Mouse (Mus musculus): Measurements from ENCODE around the gene Tollip. TPM values are rescaled to one million over a fixed set of nuclear protein-coding genes. Genes with fewer than 3 reads are reported as not detected.

The Tollip gene
- polyA plus RNA-seq, 1 experiment from 2014 or later, result 69.0 TPM

GRCm38 (mm10) chr7:141951821-141952220 is 33.5 kb upstream of the Tollip start:
- peak overlapping the region; percentile 100 for H3K9ac ChIP-seq (replicated peaks)
- no peak for ATAC-seq
- WGBS, result 92% methylated on average over 4 of the region's 4 CpGs
- H3K36me3 ChIP-seq, result peaks cover 11% of the 10 kb centered on the region
- no peaks in the 10 kb centered on the region for H3K27me3 ChIP-seq
- H3K4me1 ChIP-seq (replicated peaks), result peaks cover 80% of the 10 kb centered on the region
- peak overlapping the region; percentile 99 for H3K27ac ChIP-seq
- H3K9me3 ChIP-seq, result no peaks in the 10 kb centered on the region
- H3K4me3 ChIP-seq (replicated peaks), result peak overlapping the region; percentile 95
- H3K4me2 ChIP-seq (replicated peaks), result peak overlapping the region; percentile 96

GRCm38 (mm10) chr7:141950104-141951013 is 32.1 kb upstream of the Tollip start:
- H3K4me2 ChIP-seq (replicated peaks), result peak overlapping the region; percentile 96
- H3K4me1 ChIP-seq (replicated peaks), result peaks cover 80% of the 10 kb centered on the region
- under 1% methylated on average over 54 of the region's 84 CpGs for WGBS
- no peaks in the 10 kb centered on the region for H3K9me3 ChIP-seq
- H3K27me3 ChIP-seq, result no peaks in the 10 kb centered on the region
- peak overlapping the region; percentile 100 for H3K9ac ChIP-seq (replicated peaks)
- H3K4me3 ChIP-seq (replicated peaks), result peak overlapping the region; percentile 95
- peak; percentile 53 for ATAC-seq
- peak overlapping the region; percentile 99 for H3K27ac ChIP-seq
- peaks cover 11% of the 10 kb centered on the region for H3K36me3 ChIP-seq

GRCm38 (mm10) chr7:141949799-141950103 is 31.4 kb upstream of the Tollip start:
- Histone ChIP-seq H3K27ac (peak overlapping the region; percentile 99), H3K4me3 (replicated peaks) (peak overlapping the region; percentile 95), H3K36me3 (peaks cover 11% of the 10 kb centered on the region), H3K4me2 (replicated peaks) (peak overlapping the region; percentile 96), H3K4me1 (replicated peaks) (peaks cover 80% of the 10 kb centered on the region), H3K27me3 (no peaks in the 10 kb centered on the region), H3K9me3 (no peaks in the 10 kb centered on the region), H3K9ac (replicated peaks) (peak overlapping the region; percentile 100)
- ATAC-seq, result peak; percentile 51
- WGBS, result under 1% methylated on average over 36 of the region's 54 CpGs

DNA sequence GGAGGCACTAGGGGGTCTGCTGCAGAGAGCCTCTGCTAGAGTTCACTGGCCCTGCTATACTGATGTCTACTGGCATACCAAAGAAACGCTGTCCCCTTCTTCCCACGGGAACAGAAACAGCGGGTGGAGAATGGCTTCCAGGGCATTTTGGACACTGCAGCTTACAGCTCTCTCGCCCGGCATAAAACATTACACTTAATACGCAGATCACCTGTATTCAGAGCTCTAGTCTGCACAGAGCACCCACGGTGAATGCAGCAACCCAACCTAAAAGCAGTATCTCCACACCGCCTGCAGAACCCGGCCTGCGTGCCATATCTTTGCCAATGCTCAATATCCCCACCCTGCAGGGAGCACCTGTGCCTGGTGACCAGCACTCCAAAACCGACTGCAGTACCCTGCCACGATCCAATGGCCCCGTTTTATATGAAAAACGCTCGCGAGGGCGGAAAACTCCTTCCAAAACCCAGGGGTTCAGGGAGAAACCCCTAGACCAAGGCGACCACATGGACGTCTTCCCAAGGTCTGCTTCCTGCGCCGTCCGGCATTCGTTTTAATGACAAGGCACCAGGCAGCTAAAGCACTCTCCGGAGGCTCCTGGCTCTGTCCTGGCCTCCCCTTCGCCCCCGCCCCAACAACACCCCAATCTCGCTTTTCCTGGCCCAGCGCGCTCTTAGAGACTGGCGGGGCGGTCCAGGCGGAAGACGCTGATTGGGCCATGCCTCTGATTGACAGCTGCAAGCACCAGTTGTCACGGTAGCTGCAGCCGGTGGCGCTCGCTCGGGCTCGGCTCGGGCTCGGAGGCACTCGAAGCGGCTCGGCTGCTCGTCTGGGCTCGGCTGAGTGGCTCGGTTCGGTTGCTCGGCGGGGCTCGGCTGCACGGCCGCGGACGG is 30.8 kb upstream of the Tollip start, which contains the start of gene Brsk2:
TSS of gene Brsk2 (plus strand) at position 846 of the 893 bp plus-strand sequence.
- peak within 1 kb of the TSS; percentile 99 for H3K27ac ChIP-seq
- H3K36me3 ChIP-seq, result peaks cover 11% of the 10 kb centered on the region
- no peaks in the 10 kb centered on the region for H3K27me3 ChIP-seq
- WGBS, result 2% methylated on average over 55 of the region's 55 CpGs
- peak within 1 kb of the TSS; percentile 100 for H3K9ac ChIP-seq (replicated peaks)
- peak within 1 kb of the TSS; percentile 96 for H3K4me2 ChIP-seq (replicated peaks)
- no peaks in the 10 kb centered on the region for H3K9me3 ChIP-seq
- peak; percentile 90 for ATAC-seq
- H3K4me3 ChIP-seq (replicated peaks), result peak within 1 kb of the TSS; percentile 95
- H3K4me1 ChIP-seq (replicated peaks), result peaks cover 75% of the 10 kb centered on the region

DNA sequence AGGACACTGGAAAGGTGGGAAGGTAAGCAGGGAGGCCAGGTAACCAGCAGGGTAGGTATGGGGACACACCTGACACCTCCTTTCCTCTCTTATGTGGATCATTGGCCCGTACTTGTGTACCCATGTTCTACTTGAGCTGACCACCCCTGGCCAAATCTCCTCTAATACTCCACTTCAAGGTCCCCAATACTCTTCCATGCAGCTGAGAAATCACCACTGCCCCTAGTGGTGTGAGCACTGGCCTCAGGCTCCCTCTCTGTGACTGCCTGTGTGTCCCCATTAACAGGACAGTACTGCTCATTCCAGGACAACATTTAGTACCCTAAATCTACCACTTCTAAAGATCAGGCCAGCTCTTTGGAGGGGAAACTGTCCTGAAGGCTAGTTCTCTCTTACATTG is 29.7 kb upstream of the Tollip start:
- Histone ChIP-seq H3K4me3 (replicated peaks) (peak overlapping the region; percentile 95; the same call in 1 of the 2 replicates), H3K4me2 (replicated peaks) (peak overlapping the region; percentile 96), H3K27me3 (no peaks in the 10 kb centered on the region), H3K4me1 (replicated peaks) (peaks cover 64% of the 10 kb centered on the region), H3K36me3 (peaks cover 7% of the 10 kb centered on the region), H3K9me3 (no peaks in the 10 kb centered on the region), H3K27ac (0 out of 2 replicates have a peak overlapping the region, but pooled peaks have one; percentile 99), H3K9ac (replicated peaks) (no peak overlapping the region)
- WGBS, result 71% methylated on average over 1 of the region's 1 CpGs
- no peak for ATAC-seq

DNA sequence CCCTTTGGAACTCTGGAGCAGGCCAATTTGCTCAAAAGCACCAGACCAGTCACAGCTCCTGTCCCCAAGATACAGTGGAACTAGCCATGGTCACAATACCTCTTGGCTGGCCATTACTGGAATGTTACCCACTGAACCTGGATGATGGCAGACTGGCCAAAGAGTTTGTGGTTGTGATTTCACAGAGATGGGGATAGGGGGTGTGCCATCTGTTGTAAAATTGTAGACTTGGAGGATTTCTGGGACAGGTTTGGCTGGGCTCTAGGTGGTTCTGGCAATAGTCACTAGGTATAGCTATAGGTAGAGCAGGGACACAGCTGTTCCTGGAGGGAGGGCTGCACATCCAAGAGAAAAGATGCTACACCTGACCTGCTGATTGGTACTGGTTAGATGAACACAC is 29.2 kb upstream of the Tollip start:
- Histone ChIP-seq H3K27ac (no peak overlapping the region), H3K4me2 (replicated peaks) (no peak overlapping the region), H3K27me3 (no peaks in the 10 kb centered on the region), H3K4me3 (replicated peaks) (no peak overlapping the region), H3K9ac (replicated peaks) (no peak overlapping the region), H3K4me1 (replicated peaks) (peaks cover 59% of the 10 kb centered on the region), H3K36me3 (peaks cover 7% of the 10 kb centered on the region), H3K9me3 (no peaks in the 10 kb centered on the region)
- ATAC-seq, result no peak

DNA sequence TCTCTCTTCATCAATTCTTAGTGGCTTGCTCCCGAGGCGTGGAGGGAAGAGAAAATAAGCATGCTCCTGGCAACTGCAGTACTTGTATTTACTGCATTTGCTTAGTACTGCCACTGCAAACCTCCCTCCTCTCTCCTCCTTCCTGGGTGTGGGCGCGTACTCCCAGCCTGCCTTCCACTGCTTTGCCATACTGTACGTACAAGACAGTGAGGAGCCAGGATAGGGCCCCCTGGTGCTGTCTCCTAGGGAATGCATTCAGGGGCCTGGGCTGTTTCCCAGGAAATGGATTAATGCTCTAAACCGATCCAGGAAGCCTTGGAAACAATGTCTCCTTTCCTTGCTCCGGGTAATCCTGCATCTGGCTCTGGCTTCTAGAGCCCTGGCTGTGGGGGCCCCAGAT is 27.6 kb upstream of the Tollip start:
- Histone ChIP-seq H3K4me3 (replicated peaks) (peak overlapping the region; percentile 20), H3K9me3 (no peaks in the 10 kb centered on the region), H3K27ac (peak overlapping the region; percentile 66), H3K27me3 (no peaks in the 10 kb centered on the region), H3K36me3 (no peaks in the 10 kb centered on the region), H3K4me2 (replicated peaks) (peak overlapping the region; percentile 47), H3K4me1 (replicated peaks) (peaks cover 43% of the 10 kb centered on the region), H3K9ac (replicated peaks) (peak overlapping the region; percentile 46; the same call in 1 of the 2 replicates)
- ATAC-seq, result peak; percentile 58
- WGBS, result 5% methylated on average over 7 of the region's 7 CpGs

- 0 out of 2 replicates have a peak, but pooled peaks cover 2% of the 10 kb centered on the region for H3K27me3 ChIP-seq
- H3K4me3 ChIP-seq (replicated peaks), result no peak overlapping the region
- no peak overlapping the region for H3K9ac ChIP-seq (replicated peaks)
- H3K4me1 ChIP-seq (replicated peaks), result peaks cover 35% of the 10 kb centered on the region
- WGBS, result 86% methylated on average over 5 of the region's 5 CpGs
- H3K4me2 ChIP-seq (replicated peaks), result no peak overlapping the region
- H3K36me3 ChIP-seq, result no peaks in the 10 kb centered on the region
- no peak overlapping the region for H3K27ac ChIP-seq
- no peaks in the 10 kb centered on the region for H3K9me3 ChIP-seq
- ATAC-seq, result no peak
These were observed 25.1 kb upstream of the Tollip start for GRCm38 (mm10) chr7:141943444-141943843.

GRCm38 (mm10) chr7:141934951-141935350 is 16.6 kb upstream of the Tollip start:
- Histone ChIP-seq H3K9me3 (no peaks in the 10 kb centered on the region), H3K4me3 (replicated peaks) (no peak overlapping the region), H3K4me2 (replicated peaks) (no peak overlapping the region), H3K36me3 (no peaks in the 10 kb centered on the region), H3K27ac (peak overlapping the region; percentile 75), H3K9ac (replicated peaks) (no peak overlapping the region), H3K4me1 (replicated peaks) (peaks cover 14% of the 10 kb centered on the region), H3K27me3 (0 out of 2 replicates have a peak, but pooled peaks cover 4% of the 10 kb centered on the region)
- 76% methylated on average over 6 of the region's 6 CpGs for WGBS
- ATAC-seq, result 0 out of 2 replicates have a peak, but pooled peaks have one; percentile 22

- no peak overlapping the region for H3K4me3 ChIP-seq (replicated peaks)
- peaks cover 14% of the 10 kb centered on the region for H3K4me1 ChIP-seq (replicated peaks)
- no peaks in the 10 kb centered on the region for H3K36me3 ChIP-seq
- 0 out of 2 replicates have a peak, but pooled peaks cover 2% of the 10 kb centered on the region for H3K27me3 ChIP-seq
- ATAC-seq, result peak; percentile 93
- no peak overlapping the region for H3K4me2 ChIP-seq (replicated peaks)
- H3K9me3 ChIP-seq, result no peaks in the 10 kb centered on the region
- no peak overlapping the region; the same call in 1 of the 2 replicates for H3K9ac ChIP-seq (replicated peaks)
- WGBS, result 31% methylated on average over 7 of the region's 7 CpGs
- H3K27ac ChIP-seq, result peak overlapping the region; percentile 75
These were observed 16.0 kb upstream of the Tollip start for GRCm38 (mm10) chr7:141934128-141934898.

- Histone ChIP-seq H3K4me3 (replicated peaks) (no peak overlapping the region), H3K4me1 (replicated peaks) (no peaks in the 10 kb centered on the region; the same call in 1 of the 2 replicates), H3K27ac (no peak overlapping the region), H3K27me3 (no peaks in the 10 kb centered on the region), H3K9me3 (no peaks in the 10 kb centered on the region), H3K36me3 (no peaks in the 10 kb centered on the region), H3K4me2 (replicated peaks) (no peak overlapping the region), H3K9ac (replicated peaks) (no peak overlapping the region)
- no peak for ATAC-seq
- 80% methylated on average over 10 of the region's 10 CpGs for WGBS
These were observed 10.3 kb upstream of the Tollip start for GRCm38 (mm10) chr7:141928642-141929041.

Measured in midbrain, embryonic 13.5 days (tissue).